Mouse (Mus musculus) cortical plate, adult 2 months (tissue): ENCODE measurements around the gene Det1. TPM values are rescaled to one million over a fixed set of nuclear protein-coding genes. Genes with fewer than 3 reads are reported as not detected.

ENCODE experiments used
- H3K27ac ChIP-seq: fragments of 200-500 bp; 2 replicates; pipeline ENCODE4 v1.5.1; 2012; ENCODE audit warnings: low read length, control low read depth, inconsistent platforms; ENCODE audit not compliant: insufficient read depth
- H3K4me1 ChIP-seq: fragments of 200-500 bp; 2 replicates; pipeline ENCODE4 v1.6.1; 2011; ENCODE audit warnings: low read length; ENCODE audit not compliant: control insufficient read depth, insufficient read depth
- H3K4me3 ChIP-seq: fragments of 200-500 bp; 2 replicates; pipeline ENCODE4 v1.5.1; 2011; ENCODE audit warnings: mild to moderate bottlenecking, low read length, control low read depth; ENCODE audit not compliant: insufficient read depth
- CTCF ChIP-seq: fragments of 200-500 bp; IDR thresholded peaks from 2 replicates; pipeline ENCODE4 v1.5.1; 2011; ENCODE audit warnings: mild to moderate bottlenecking, control low read depth, low read length; ENCODE audit not compliant: insufficient read depth; ENCODE audit errors: extremely low read depth
- POLR2A ChIP-seq: fragments of 200-500 bp; IDR thresholded peaks from 2 replicates; pipeline ENCODE4 v1.6.1; 2011; ENCODE audit warnings: mild to moderate bottlenecking, low read length, control low read depth; ENCODE audit not compliant: insufficient read depth; ENCODE audit errors: extremely low read depth
- polyA plus RNA-seq: library from polyadenylated mRNA; depleted of rRNA; stranded (reverse); fragments of >200 nt; gene quantifications from 2 replicates; pipeline ENCODE4 v1.2.3, GENCODE M21; 2012; rRNA removed

Det1 gene
- polyA plus RNA-seq, 1 experiment = 6.1 TPM

DNA sequence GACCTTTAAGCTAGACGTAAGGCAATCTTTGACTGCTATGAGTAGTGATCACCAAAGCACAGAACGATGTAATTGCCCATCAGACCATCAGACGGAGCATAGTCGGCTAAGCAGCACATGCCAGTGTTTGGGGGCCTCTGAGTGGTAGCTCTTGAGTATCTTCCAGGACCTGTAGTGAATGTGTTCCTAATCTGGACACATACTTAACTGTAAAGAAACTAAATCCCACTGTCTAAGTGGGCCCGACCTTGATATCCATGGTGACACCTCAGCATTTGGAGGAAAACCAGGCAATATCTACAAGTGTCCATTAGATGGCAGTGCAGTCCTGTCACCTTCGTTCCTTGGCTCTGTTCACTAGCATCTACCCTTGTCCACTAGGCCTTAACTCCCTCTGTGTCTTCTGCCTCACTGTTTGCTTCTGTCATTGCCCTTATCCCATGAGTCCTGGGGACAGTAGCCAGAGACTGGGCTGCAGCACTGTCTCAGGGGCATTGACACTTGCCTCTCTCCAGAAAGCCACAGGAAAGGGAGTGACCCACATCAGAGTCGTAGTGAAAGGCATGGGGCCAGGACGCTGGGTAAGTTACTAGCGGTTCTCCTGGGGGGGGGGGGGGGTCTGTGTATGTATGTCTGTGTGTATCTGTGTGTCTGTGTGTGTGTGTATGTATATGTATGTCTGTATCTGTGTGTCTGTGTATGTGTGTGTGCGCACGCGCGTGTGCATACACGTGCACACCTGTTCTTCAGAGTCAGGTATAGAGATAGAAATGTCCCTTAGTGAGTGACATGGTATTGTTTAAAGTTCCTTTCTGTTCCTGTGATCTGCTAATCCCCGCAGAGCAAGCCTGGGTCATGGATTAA is 55.5 kb downstream of the Det1 start:
- Histone ChIP-seq H3K4me1 (no peaks in the 10 kb centered on the region), H3K27ac (no peak overlapping the region), H3K4me3 (no peak overlapping the region)
- TF ChIP-seq POLR2A (no peak), CTCF (peak; percentile 97)

DNA sequence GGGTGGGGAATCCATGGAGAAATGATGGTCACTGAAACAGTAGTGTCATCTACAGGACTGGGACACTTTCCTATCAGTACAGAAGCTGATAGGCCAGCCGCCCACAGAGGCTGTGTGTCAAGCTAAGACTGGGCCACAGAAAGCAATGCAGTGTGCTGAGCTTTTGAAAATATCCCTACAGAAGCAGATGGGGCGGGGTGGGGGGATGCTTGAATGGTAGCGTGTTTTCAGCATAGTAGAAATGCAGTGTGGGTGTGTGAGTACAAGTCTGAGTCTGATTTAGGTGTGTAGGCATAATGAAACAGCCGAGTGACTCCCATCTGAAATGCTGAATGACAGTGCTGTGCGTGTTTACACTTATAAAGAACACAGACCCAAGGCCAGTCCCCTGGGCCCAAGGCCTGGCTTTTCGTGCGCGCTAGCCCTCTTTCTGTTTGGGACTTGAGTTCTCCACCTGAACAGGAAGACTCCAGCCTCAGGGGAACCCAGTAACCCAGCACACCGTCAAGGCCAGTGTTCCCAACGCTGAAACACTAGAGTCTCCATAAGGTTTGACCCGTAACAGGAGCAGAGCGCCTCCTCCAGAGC is 59.2 kb downstream of the Det1 start:
- Histone ChIP-seq H3K4me3 (no peak overlapping the region), H3K27ac (no peak overlapping the region), H3K4me1 (no peaks in the 10 kb centered on the region)
- TF ChIP-seq POLR2A (no peak), CTCF (no peak)

DNA sequence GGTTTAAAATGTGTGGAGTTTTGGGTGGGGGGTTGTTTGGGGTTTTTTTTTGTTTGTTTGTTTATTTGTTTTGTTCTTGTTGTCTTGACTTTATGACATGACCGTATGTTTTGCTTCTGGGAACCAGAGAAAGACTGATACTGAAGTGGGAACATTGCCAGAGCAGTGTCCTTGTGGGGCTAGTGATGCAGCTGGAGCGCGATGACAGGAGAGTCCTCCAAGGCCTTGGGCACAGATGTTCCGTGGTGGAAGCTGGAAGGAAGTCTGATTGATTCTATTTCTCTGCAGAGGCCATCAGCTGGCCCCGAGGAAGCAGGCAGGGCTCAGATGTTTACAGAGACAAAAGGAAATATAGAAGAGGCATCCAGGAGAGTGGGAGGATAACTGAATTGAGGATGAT is 61.2 kb downstream of the Det1 start:
- H3K4me1 ChIP-seq = no peaks in the 10 kb centered on the region
- no peak overlapping the region for H3K27ac ChIP-seq
- no peak for TF ChIP-seq POLR2A
- TF ChIP-seq CTCF = no peak
- H3K4me3 ChIP-seq = no peak overlapping the region

DNA sequence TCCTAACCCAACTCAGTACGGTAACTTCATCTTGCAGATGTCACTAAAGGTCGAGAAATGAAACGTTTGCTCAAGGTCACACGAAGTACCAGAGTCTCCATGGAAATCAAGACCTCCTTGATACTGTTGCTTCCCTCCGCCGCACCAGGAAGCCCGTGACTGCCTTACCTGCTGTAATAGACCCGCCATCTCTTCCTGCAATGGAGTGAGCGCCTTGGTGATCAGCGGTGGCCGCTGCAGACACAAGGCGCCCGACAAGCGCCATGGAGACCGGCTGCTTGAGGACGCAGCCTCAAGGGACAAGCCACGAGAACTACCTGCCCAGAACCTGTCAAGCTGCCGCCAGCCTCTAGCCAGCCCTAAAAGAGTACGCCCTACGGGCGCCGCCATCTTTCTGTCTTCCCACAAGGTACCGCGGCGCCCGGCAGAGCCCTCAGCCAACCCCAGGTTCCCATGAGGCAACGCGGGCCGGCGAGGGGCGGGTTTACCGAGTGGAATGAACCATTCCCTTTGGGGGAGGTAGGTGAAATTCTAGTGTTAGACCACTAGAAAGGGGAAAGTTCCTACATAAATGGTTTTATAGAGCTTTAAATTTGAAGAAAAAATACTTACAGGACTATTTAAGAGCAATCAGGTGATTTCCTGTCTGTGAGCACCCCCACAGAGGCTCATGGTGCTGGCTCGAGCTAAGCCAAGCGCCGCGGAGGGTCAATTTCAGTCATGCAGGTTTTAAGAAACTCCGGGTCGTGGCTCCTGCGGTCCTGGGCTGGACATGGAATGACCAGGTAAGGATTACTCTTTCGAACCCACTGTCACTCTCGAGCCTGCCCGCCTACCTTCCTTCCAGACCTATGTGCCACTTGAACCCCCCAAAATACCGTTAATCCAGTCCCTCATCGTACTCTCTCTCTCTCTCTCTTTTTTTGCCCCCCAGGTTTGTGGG is 64.2 kb downstream of the Det1 start, which contains the start of the genes Mrps11 and Mrpl46:
Gene Mrps11, plus strand, starts transcription at position 481 of the 943 bp plus-strand sequence.
Gene Mrpl46, minus strand, starts transcription at position 893 of the 943 bp plus-strand sequence.
- Histone ChIP-seq H3K4me1 (no peaks in the 10 kb centered on the region), H3K4me3 (peak within 1 kb of the TSS; percentile 86), H3K27ac (0 out of 2 replicates have a peak within 1 kb of the TSS, but pooled peaks have one; percentile 44)
- TF ChIP-seq POLR2A (peak; percentile 45; the same call in 1 of the 2 replicates), CTCF (no peak)

DNA sequence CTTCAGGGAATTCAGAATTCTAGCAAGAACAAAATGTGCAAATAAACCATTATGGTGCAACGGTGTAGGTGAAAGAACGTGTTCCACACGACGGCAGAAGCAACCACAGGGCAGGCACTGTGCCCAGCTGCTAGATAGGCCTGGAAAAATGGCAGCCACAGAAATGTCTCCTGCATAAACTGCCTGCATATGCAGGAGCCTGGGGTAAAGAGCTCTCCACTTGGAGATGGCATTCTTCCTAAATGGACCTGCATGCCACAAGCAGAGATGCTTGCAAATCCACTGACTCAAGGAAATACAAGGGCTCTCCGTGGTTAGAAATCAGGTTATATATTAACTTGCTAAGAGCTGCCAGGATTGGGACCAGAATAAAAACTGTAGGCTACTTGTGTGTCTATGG is 68.3 kb downstream of the Det1 start:
- no peaks in the 10 kb centered on the region for H3K4me1 ChIP-seq
- TF ChIP-seq CTCF (no peak), POLR2A (no peak)
- H3K27ac ChIP-seq = no peak overlapping the region
- H3K4me3 ChIP-seq = no peak overlapping the region

Other genes starting within 250 kb of the Det1 start
- gene Ntrk3, start 109.3 kb downstream of the Det1 start, polyA plus RNA-seq = 75.7 and 84.6 TPM in 2 replicates
- gene Mrps11, start 64.1 kb downstream of the Det1 start, polyA plus RNA-seq = 65.0 and 69.2 TPM in 2 replicates
- 36.0 and 37.6 TPM in 2 replicates for gene Mrpl46, start 63.7 kb downstream of the Det1 start, polyA plus RNA-seq
- 21.8 and 22.7 TPM in 2 replicates for gene Aen, start 48.6 kb upstream of the Det1 start, polyA plus RNA-seq
- 2.4 and 2.9 TPM in 2 replicates for gene Isg20, start 66.2 kb upstream of the Det1 start, polyA plus RNA-seq
- gene Acan, start 206.2 kb upstream of the Det1 start, polyA plus RNA-seq = 1.7 and 1.8 TPM in 2 replicates